Mouse (Mus musculus) liver, postnatal 0 days (tissue): ENCODE measurements at regions not wholly inside any gene's neighbourhood (a gene's known extent, or its start where the extent isn't known, plus 50 kb on each side); places are given as distances from the start of the nearest gene placed in this dataset.
A peak's percentile ranks its signal among the peaks of the same experiment; 100 is the strongest.

Experiments
- ATAC-seq: fragments of 200-750 bp; cut with Nextera tagmentation; 2 replicates; pipeline ENCODE4 v1.8.0; 2017; ENCODE audit warnings: mild to moderate bottlenecking, moderate library complexity
- DNase-seq: peaks from one replicate; pipeline ENCODE4 v3.0.0-alpha.2; 2016
- H3K27ac ChIP-seq: fragments of 300-500 bp; sonication (generic); 2 replicates; pipeline ENCODE4 v1.5.1; 2014; ENCODE audit warnings: antibody characterized with exemption, moderate library complexity, mild to moderate bottlenecking, low read depth
- H3K27me3 ChIP-seq: fragments of 300-500 bp; sonication (generic); 2 replicates; pipeline ENCODE4 v1.6.1; 2014; ENCODE audit warnings: low read length, control low read depth, mixed read lengths; ENCODE audit not compliant: insufficient read depth
- H3K36me3 ChIP-seq: fragments of 300-500 bp; sonication (generic); replicated peaks from 2 replicates; pipeline ENCODE4 v1.6.1; 2014; ENCODE audit warnings: mild to moderate bottlenecking, control low read depth, low read length, moderate library complexity, mixed read lengths; ENCODE audit not compliant: insufficient read depth
- H3K4me1 ChIP-seq: fragments of 300-500 bp; sonication (generic); 2 replicates; pipeline ENCODE4 v1.6.1; 2014; ENCODE audit warnings: antibody characterized with exemption, mild to moderate bottlenecking, control low read depth; ENCODE audit not compliant: insufficient read depth
- H3K4me2 ChIP-seq: fragments of 300-500 bp; sonication (generic); 2 replicates; pipeline ENCODE4 v1.6.1; 2014; ENCODE audit warnings: low read depth, mild to moderate bottlenecking, low read length, moderate library complexity, mixed read lengths
- H3K4me3 ChIP-seq: fragments of 300-500 bp; sonication (generic); 2 replicates; pipeline ENCODE4 v1.5.1; 2014; ENCODE audit warnings: low read depth, low read length
- H3K9ac ChIP-seq: fragments of 300-500 bp; sonication (generic); replicated peaks from 2 replicates; pipeline ENCODE4 v1.6.1; 2014; ENCODE audit warnings: mild to moderate bottlenecking, moderate library complexity
- H3K9me3 ChIP-seq: fragments of 300-500 bp; sonication (generic); 2 replicates; pipeline ENCODE4 v1.6.1; 2016; ENCODE audit warnings: mild to moderate bottlenecking, control low read depth, low read length, mixed read lengths
- CTCF ChIP-seq: sonication (generic); IDR thresholded peaks from 2 replicates; pipeline ENCODE4 v1.5.1; 2016; ENCODE audit warnings: antibody characterized with exemption, low read depth
- EP300 ChIP-seq: IDR thresholded peaks from 2 replicates; pipeline ENCODE4 v1.6.1; 2016; ENCODE audit warnings: antibody characterized with exemption, low read depth, mild to moderate bottlenecking
- WGBS: fragments of 180-500 bp; shearing (Covaris S2); extraction: QIAGEN DNeasy Blood & Tissue Kit; methylation state at CpG from one replicate; pipeline ENCODE4 v1.1.7; 2014; ENCODE audit not compliant: insufficient replicate concordance; 5-methylcytosine and 5-hydroxymethylcytosine counted together

DNA sequence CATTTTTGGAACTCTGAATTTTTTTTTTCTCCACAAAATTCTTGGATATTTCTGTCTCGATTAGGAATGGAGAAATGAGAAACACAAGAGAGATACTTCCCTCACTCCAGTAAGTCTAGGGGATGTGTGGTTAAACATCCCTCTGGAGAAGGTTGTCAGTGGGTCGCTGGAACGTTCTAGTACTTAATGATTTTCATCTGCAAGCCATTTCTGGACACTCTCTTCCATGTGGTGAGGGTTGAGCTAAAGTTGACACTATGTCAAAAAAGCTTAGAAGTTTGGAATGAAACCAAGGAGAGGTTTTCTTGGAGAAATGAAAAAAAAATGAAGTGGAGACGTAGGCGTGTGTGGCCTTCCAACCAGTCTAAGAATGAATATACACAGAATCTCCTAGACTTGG, 268.0 kb downstream of the Hhipl2 start:
- DNase-seq (no peak), ATAC-seq (no peak)
- Histone ChIP-seq H3K4me2 (no peak overlapping the region), H3K9ac (no peak overlapping the region), H3K27ac (no peak overlapping the region), H3K36me3 (no peaks in the 10 kb centered on the region), H3K27me3 (no peaks in the 10 kb centered on the region), H3K4me1 (no peaks in the 10 kb centered on the region), H3K4me3 (no peak overlapping the region), H3K9me3 (no peaks in the 10 kb centered on the region)
- TF ChIP-seq EP300 (no peak), CTCF (no peak)
- 82% methylated on average over 5 of the region's 5 CpGs for WGBS

DNA sequence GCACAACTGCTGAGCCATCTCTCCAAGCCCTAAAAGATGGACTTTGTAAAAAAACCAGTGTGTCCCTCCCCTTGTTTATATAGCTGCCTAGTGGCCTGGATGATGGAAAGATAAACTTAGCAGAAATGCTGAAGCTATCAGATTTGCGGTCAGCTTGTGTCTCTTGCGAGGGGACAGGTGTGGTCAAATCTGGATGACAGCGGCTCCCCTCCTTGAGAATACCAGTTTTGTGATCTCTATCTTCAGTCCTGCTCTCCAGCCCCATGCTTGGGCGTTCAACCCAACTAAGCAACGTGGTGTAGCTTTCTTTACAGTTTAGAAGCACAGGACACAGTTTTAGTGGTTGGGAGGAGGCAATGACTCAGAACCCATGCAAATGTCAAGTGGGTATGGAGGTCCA, 274.7 kb downstream of the Hhipl2 start:
- no peak for DNase-seq
- H3K4me1 ChIP-seq = no peaks in the 10 kb centered on the region
- WGBS = 70% methylated on average over 5 of the region's 5 CpGs
- TF ChIP-seq EP300 = no peak
- H3K36me3 ChIP-seq = no peaks in the 10 kb centered on the region
- no peak overlapping the region for H3K4me2 ChIP-seq
- no peaks in the 10 kb centered on the region for H3K9me3 ChIP-seq
- H3K9ac ChIP-seq = no peak overlapping the region
- no peak overlapping the region for H3K27ac ChIP-seq
- no peaks in the 10 kb centered on the region for H3K27me3 ChIP-seq
- H3K4me3 ChIP-seq = no peak overlapping the region
- ATAC-seq = no peak

DNA sequence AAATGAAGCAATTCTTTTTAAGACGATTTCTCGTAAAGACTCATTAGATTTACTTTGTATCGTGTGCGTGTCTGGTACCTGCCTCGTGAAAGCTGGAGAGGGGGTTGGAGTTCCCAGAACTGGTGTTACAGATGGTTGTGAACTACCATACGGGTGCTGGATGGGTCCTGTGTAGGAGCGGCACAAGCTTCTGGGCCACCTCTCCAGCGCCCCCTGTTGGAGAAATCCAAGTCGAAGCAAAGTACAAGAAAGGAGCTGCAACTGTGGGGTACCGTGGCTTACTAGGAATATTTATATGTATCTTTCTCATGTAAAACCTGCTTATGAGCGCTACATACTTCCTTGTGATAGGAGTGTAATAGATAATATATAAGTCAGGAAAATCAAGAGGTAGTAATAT, 281.3 kb downstream of the Hhipl2 start:
- Histone ChIP-seq H3K4me1 (no peaks in the 10 kb centered on the region), H3K9ac (no peak overlapping the region), H3K36me3 (no peaks in the 10 kb centered on the region), H3K9me3 (no peaks in the 10 kb centered on the region), H3K4me2 (no peak overlapping the region), H3K4me3 (no peak overlapping the region), H3K27ac (no peak overlapping the region), H3K27me3 (no peaks in the 10 kb centered on the region)
- ATAC-seq = no peak
- TF ChIP-seq CTCF = peak; percentile 39
- no peak for TF ChIP-seq EP300
- DNase-seq = peak; percentile 24
- whole genome bisulfite sequencing = 80% methylated on average over 11 of the region's 11 CpGs

DNA sequence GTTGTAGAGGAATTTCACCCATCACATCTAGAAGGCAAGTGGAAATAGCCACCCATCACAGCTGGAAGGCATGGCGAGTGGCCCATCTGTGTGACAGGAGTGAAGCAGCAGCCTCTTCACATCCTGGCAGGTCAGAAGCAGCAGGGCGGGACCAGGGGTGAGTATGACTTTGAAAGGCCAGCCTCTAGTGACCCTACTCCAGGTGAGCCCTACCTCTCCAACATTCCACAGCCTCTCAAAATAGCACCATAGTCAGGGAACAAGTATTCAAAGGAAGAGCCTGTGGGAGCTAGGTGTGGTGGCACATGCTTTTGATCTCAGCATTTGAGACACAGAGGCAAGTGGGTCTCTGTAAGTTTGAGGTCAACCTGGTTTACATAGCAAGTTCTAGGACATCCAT, 284.9 kb downstream of the Hhipl2 start:
- ATAC-seq = no peak
- Histone ChIP-seq H3K4me2 (no peak overlapping the region), H3K36me3 (no peaks in the 10 kb centered on the region), H3K9me3 (no peaks in the 10 kb centered on the region), H3K4me3 (no peak overlapping the region), H3K9ac (no peak overlapping the region), H3K27ac (no peak overlapping the region), H3K27me3 (no peaks in the 10 kb centered on the region), H3K4me1 (no peaks in the 10 kb centered on the region)
- no peak for DNase-seq
- WGBS = 85% methylated on average over 2 of the region's 2 CpGs
- TF ChIP-seq CTCF (no peak), EP300 (no peak)

DNA sequence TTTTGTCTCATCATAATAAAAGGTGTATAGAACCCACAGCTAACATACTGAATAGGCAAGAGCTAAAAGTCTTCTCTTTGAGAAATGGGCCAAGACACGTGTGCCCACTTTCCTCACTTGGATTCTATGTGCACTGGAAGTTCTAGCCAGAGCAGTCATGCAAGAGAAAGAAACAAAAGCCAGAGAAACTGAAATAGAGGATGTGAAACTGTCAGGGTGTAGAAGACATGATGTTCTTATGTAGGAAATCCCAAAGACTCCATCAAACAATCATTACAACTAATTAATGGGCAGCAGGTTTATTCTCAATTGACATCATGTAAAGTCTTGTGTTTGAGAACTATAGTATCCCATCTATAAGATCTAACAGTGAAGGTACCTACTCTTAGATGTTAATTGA, 294.9 kb downstream of the Hhipl2 start:
- H3K27me3 ChIP-seq = no peaks in the 10 kb centered on the region
- no peaks in the 10 kb centered on the region for H3K4me1 ChIP-seq
- H3K36me3 ChIP-seq = no peaks in the 10 kb centered on the region
- no peak overlapping the region for H3K9ac ChIP-seq
- H3K27ac ChIP-seq = no peak overlapping the region
- ATAC-seq = no peak
- no peak for DNase-seq
- no peaks in the 10 kb centered on the region for H3K9me3 ChIP-seq
- TF ChIP-seq CTCF (no peak), EP300 (no peak)
- H3K4me2 ChIP-seq = no peak overlapping the region
- 53% methylated on average over 1 of the region's 1 CpGs for WGBS
- no peak overlapping the region for H3K4me3 ChIP-seq

DNA sequence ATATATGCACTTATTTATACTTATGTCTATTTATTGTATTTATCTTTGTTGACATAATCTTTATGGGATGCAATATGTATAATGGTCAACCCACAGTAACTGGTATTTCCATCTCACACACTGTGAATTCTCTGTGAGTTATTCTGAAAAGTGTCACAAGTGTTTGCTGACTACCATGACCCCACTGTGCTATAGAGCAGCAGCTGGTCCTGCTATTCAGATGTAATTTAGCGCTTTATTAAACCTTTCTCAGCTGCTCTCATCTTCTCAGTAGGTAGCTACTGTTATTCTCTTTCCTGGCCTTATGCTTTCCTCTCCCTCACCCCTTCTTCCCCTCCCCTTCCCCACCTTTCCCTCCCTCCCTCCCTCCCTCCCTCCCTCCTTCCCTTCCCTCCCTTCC, 296.0 kb upstream of the Dusp10 start:
- no peaks in the 10 kb centered on the region for H3K36me3 ChIP-seq
- H3K4me3 ChIP-seq = no peak overlapping the region
- WGBS = 80% methylated on average over 1 of the region's 1 CpGs
- H3K27ac ChIP-seq = no peak overlapping the region
- no peak overlapping the region for H3K4me2 ChIP-seq
- DNase-seq (no peak), ATAC-seq (no peak)
- no peaks in the 10 kb centered on the region for H3K27me3 ChIP-seq
- TF ChIP-seq CTCF (no peak), EP300 (no peak)
- no peaks in the 10 kb centered on the region for H3K4me1 ChIP-seq
- H3K9me3 ChIP-seq = no peaks in the 10 kb centered on the region
- H3K9ac ChIP-seq = no peak overlapping the region

DNA sequence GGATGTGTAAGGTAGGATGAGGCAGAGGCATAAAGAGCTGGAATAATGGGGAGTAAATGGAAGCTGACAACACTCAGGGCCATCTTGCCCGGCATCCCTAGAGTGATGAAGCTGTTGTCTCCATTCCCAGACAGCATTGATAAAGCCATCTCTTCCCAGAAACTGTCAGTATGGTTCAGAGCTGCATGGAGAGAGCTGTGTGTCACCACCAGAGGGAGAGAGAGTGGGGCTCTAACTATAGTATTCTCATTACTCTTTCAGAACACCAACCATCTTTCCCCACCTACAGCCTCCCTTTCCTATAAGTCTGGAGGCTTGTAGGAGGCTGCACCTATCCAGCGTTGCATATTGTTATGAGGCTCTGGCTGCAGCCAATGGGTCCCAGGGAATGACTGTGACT, 264.0 kb upstream of the Dusp10 start:
- Histone ChIP-seq H3K4me2 (no peak overlapping the region), H3K27me3 (no peaks in the 10 kb centered on the region), H3K9ac (no peak overlapping the region), H3K27ac (no peak overlapping the region), H3K36me3 (no peaks in the 10 kb centered on the region), H3K4me1 (no peaks in the 10 kb centered on the region), H3K9me3 (no peaks in the 10 kb centered on the region), H3K4me3 (no peak overlapping the region)
- DNase-seq = no peak
- TF ChIP-seq EP300 = no peak
- TF ChIP-seq CTCF = peak; percentile 21; the same call in 1 of the 2 replicates
- WGBS = 77% methylated on average over 2 of the region's 2 CpGs
- no peak for ATAC-seq
